Mouse (Mus musculus): ENCODE results near the gene Siglecf.
"Not testable (repeated sequence)": the region's sequence is repeated elsewhere in the genome, so short reads cannot be mapped to it uniquely, and the experiment has no call there.

Siglecf gene

GRCm38 (mm10) chr7:43351154-43351553, at the start of gene Siglecf:
TSS of gene Siglecf (plus strand) at chr7:43351341.
- no peak for DNase-seq (ENCODE audit: low spot score)

GRCm38 (mm10) chr7:43305235-43305634, 45.9 kb upstream of the Siglecf start:
- no peak for DNase-seq (ENCODE audit: low spot score)

GRCm38 (mm10) chr7:43309069-43309468, 42.1 kb upstream of the Siglecf start:
- DNase-seq (ENCODE audit: low spot score): no peak

GRCm38 (mm10) chr7:43311632-43312031, 39.5 kb upstream of the Siglecf start:
- no peak for DNase-seq (ENCODE audit: low spot score)

- DNase-seq (ENCODE audit: low spot score): no peak
Measured at GRCm38 (mm10) chr7:43312386-43313012, 38.6 kb upstream of the Siglecf start.

GRCm38 (mm10) chr7:43313013-43313428, 38.1 kb upstream of the Siglecf start, which contains the start of gene Zfp715:
TSS of gene Zfp715 (minus strand) at chr7:43313294.
- DNase-seq (ENCODE audit: low spot score): peak; percentile 91

GRCm38 (mm10) chr7:43326223-43326780, 24.8 kb upstream of the Siglecf start:
- DNase-seq (ENCODE audit: low spot score): no peak

GRCm38 (mm10) chr7:43328101-43328500, 23.0 kb upstream of the Siglecf start:
- no peak for DNase-seq (ENCODE audit: low spot score)

- no peak for DNase-seq (ENCODE audit: low spot score)
Measured at GRCm38 (mm10) chr7:43333203-43333602, 17.9 kb upstream of the Siglecf start.

GRCm38 (mm10) chr7:43333899-43334298, 17.2 kb upstream of the Siglecf start:
- no peak for DNase-seq (ENCODE audit: low spot score)

GRCm38 (mm10) chr7:43340771-43341170, 10.4 kb upstream of the Siglecf start:
- DNase-seq (ENCODE audit: low spot score): no peak

- no peak for DNase-seq (ENCODE audit: low spot score)
Measured at GRCm38 (mm10) chr7:43343191-43343590, 8.0 kb upstream of the Siglecf start.

GRCm38 (mm10) chr7:43344020-43344419, 7.1 kb upstream of the Siglecf start:
- DNase-seq (ENCODE audit: low spot score): no peak

- no peak for DNase-seq (ENCODE audit: low spot score)
Measured at GRCm38 (mm10) chr7:43344491-43344890, 6.7 kb upstream of the Siglecf start.

- DNase-seq (ENCODE audit: low spot score): no peak
Measured at GRCm38 (mm10) chr7:43346148-43346547, 5.0 kb upstream of the Siglecf start.

GRCm38 (mm10) chr7:43346571-43346970, 4.6 kb upstream of the Siglecf start:
- DNase-seq (ENCODE audit: low spot score): no peak

GRCm38 (mm10) chr7:43349623-43350022, 1.5 kb upstream of the Siglecf start:
- not testable (repeated sequence) for DNase-seq (ENCODE audit: low spot score)

GRCm38 (mm10) chr7:43353118-43353517, 2.0 kb downstream of the Siglecf start:
- no peak for DNase-seq (ENCODE audit: low spot score)

GRCm38 (mm10) chr7:43353758-43354157, 2.6 kb downstream of the Siglecf start:
- no peak for DNase-seq (ENCODE audit: low spot score)

- no peak for DNase-seq (ENCODE audit: low spot score)
Measured at GRCm38 (mm10) chr7:43354893-43355835, 4.0 kb downstream of the Siglecf start.

GRCm38 (mm10) chr7:43358556-43358955, 7.4 kb downstream of the Siglecf start:
- peak; percentile 58 for DNase-seq (ENCODE audit: low spot score)

- DNase-seq (ENCODE audit: low spot score): no peak
Measured at GRCm38 (mm10) chr7:43361442-43361841, 10.3 kb downstream of the Siglecf start.

- no peak for DNase-seq (ENCODE audit: low spot score)
Measured at GRCm38 (mm10) chr7:43362021-43362420, 10.9 kb downstream of the Siglecf start.
